Mouse (Mus musculus) G1E (cell line): ENCODE measurements at regions not wholly inside any gene's neighbourhood (a gene's known extent, or its start where the extent isn't known, plus 50 kb on each side); places are given as distances from the start of the nearest gene placed in this dataset.

ENCODE experiments used
- CTCF ChIP-seq: IDR thresholded peaks from 2 replicates; pipeline ENCODE4 v1.5.1; 2012; ENCODE audit warnings: low read depth, low read length, inconsistent platforms, mixed read lengths
- GATA1 ChIP-seq: IDR thresholded peaks from 2 replicates; pipeline ENCODE4 v1.6.1; 2012; ENCODE audit warnings: borderline replicate concordance, low read length, inconsistent platforms, mixed read lengths
- POLR2AphosphoS5 ChIP-seq: IDR thresholded peaks from 2 replicates; pipeline ENCODE4 v1.6.1; 2012; ENCODE audit warnings: low read depth, low read length, inconsistent platforms; ENCODE audit not compliant: insufficient replicate concordance

DNA sequence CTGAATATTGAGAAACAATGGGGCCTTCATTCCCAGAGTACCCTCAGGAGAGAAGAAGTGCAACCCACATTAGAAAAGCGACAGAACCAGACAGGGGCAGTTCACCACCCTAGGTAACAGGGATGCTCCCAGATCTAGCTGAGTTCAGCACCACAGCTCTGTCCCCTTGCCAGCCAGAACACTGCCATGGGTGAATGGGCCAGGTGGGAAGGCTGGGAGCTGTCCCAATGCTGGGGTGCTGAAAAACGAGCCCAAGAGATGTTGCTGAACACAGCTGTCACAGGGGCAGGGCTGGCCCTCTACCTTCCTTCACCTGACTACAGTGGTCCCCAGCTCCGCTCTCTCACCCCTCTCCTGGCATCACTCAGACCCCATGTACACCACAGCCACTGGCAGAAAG lies 193.3 kb upstream of the Igsf21 start:
- TF ChIP-seq CTCF (no peak), GATA1 (no peak), POLR2AphosphoS5 (no peak)
